Mouse (Mus musculus): ENCODE results near the gene Alx3. TPM values are rescaled to one million over a fixed set of nuclear protein-coding genes. Genes with fewer than 3 reads are reported as not detected.

Alx3 gene
- polyA plus RNA-seq (2012; rRNA removed; ENCODE audit: low replicate concordance): not detected in 2 replicates

GRCm38 (mm10) chr3:107594662-107595263, at the start of gene Alx3:
Gene Alx3 (plus strand): TSS chr3:107595031.

GRCm38 (mm10) chr3:107554842-107555241, 40.0 kb upstream of the Alx3 start, which contains the start of gene Ubl4b:
Gene Ubl4b (minus strand): TSS chr3:107555073.

GRCm38 (mm10) chr3:107630682-107631522, 36.1 kb downstream of the Alx3 start, which contains the start of gene Gm10961:
Gene Gm10961 (plus strand): TSS chr3:107631322.

GRCm38 (mm10) chr3:107631523-107631958, 36.7 kb downstream of the Alx3 start, which contains the start of gene Strip1:
Gene Strip1 (minus strand): TSS chr3:107631694.

Other genes starting within 250 kb of the Alx3 start
- gene Kcnc4, start 135.5 kb upstream of the Alx3 start, polyA plus RNA-seq (2012; rRNA removed; ENCODE audit: low replicate concordance): 0.12 and 0.30 TPM in 2 replicates
- gene Slc6a17, start 77.0 kb upstream of the Alx3 start, polyA plus RNA-seq (2012; rRNA removed; ENCODE audit: low replicate concordance): 1.6 and 3.3 TPM in 2 replicates
- gene Ubl4b, start 40.0 kb upstream of the Alx3 start, polyA plus RNA-seq (2012; rRNA removed; ENCODE audit: low replicate concordance): not detected in 2 replicates
- not detected in 2 replicates for gene Gm10961, start 36.3 kb downstream of the Alx3 start, polyA plus RNA-seq (2012; rRNA removed; ENCODE audit: low replicate concordance)
- 39.6 and 45.9 TPM in 2 replicates for gene Strip1, start 36.7 kb downstream of the Alx3 start, polyA plus RNA-seq (2012; rRNA removed; ENCODE audit: low replicate concordance)
- 24.5 and 38.6 TPM in 2 replicates for gene Ahcyl1, start 101.5 kb downstream of the Alx3 start, polyA plus RNA-seq (2012; rRNA removed; ENCODE audit: low replicate concordance)
- gene Csf1, start 165.4 kb downstream of the Alx3 start, polyA plus RNA-seq (2012; rRNA removed; ENCODE audit: low replicate concordance): 8.5 and 8.9 TPM in 2 replicates